Mouse (Mus musculus) midbrain, embryonic 15.5 days (tissue): ENCODE data around the gene Nrg3. TPM values are rescaled to one million over a fixed set of nuclear protein-coding genes. Genes with fewer than 3 reads are reported as not detected.
"Not testable (repeated sequence)": the region's sequence is repeated elsewhere in the genome, so short reads cannot be mapped to it uniquely, and the experiment has no call there.

Experiments
- ATAC-seq: fragments of 200-750 bp; cut with Nextera tagmentation; replicated peaks from 2 replicates; pipeline ENCODE4 v1.8.0; 2017; ENCODE audit warnings: moderate TSS enrichment
- H3K27ac ChIP-seq: fragments of 300-500 bp; sonication (generic); 2 replicates; pipeline ENCODE4 v1.5.1; 2015; ENCODE audit warnings: mild to moderate bottlenecking, inconsistent platforms
- H3K27me3 ChIP-seq: fragments of 300-500 bp; sonication (generic); replicated peaks from 2 replicates; pipeline ENCODE4 v1.6.1; 2015; ENCODE audit warnings: inconsistent platforms
- H3K36me3 ChIP-seq: fragments of 300-500 bp; sonication (generic); replicated peaks from 2 replicates; pipeline ENCODE4 v1.6.1; 2015; ENCODE audit warnings: inconsistent platforms
- H3K4me1 ChIP-seq: fragments of 300-500 bp; sonication (generic); 2 replicates; pipeline ENCODE4 v1.6.1; 2015; ENCODE audit warnings: inconsistent platforms
- H3K4me2 ChIP-seq: fragments of 300-500 bp; sonication (generic); 2 replicates; pipeline ENCODE4 v1.6.1; 2015; ENCODE audit warnings: inconsistent platforms, mild to moderate bottlenecking, moderate library complexity
- H3K4me3 ChIP-seq: fragments of 300-500 bp; sonication (generic); 2 replicates; pipeline ENCODE4 v1.5.1; 2015; ENCODE audit warnings: mild to moderate bottlenecking, inconsistent platforms
- H3K9ac ChIP-seq: fragments of 300-500 bp; sonication (generic); 2 replicates; pipeline ENCODE4 v1.6.1; 2015; ENCODE audit warnings: mild to moderate bottlenecking, inconsistent platforms
- H3K9me3 ChIP-seq: fragments of 300-500 bp; sonication (generic); 2 replicates; pipeline ENCODE4 v1.6.1; 2016; ENCODE audit warnings: inconsistent platforms
- WGBS: fragments of 180-500 bp; shearing (Covaris S2); methylation state at CpG from one replicate; pipeline ENCODE4 v1.1.7; 2015; ENCODE audit warnings: mixed read lengths; 5-methylcytosine and 5-hydroxymethylcytosine counted together
- polyA plus RNA-seq: library from polyadenylated mRNA; unstranded; fragments of >200 nt; fragmentation: Nextera tagmentation; extraction: Ambion mirVana; gene quantifications from 2 replicates; pipeline ENCODE4 v1.2.1, GENCODE M21; 2015

Nrg3 gene
- polyA plus RNA-seq, 1 experiment from 2014 or later, result 17.2 TPM

DNA sequence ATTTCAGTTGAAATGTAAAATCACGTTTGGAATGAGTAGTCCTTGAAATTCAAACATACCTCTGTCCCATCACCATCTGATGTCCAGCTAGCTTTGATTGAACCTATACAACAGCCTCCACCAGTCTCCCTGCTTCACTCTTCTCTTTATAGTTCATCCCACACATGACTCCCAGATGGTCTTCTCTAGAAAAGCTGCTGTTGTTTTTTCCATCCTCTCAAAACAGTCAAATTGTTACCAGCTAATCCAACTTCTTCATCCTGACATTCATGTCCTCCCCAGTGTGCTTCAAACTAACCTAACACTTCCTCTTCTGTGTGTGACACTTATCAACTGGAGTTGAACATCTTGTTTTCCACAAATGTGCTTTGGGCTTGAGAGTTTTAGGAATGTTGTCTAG, 317.4 kb downstream of the Nrg3 start:
- H3K4me1 ChIP-seq, result no peaks in the 10 kb centered on the region
- no peak overlapping the region for H3K9ac ChIP-seq
- H3K9me3 ChIP-seq, result no peaks in the 10 kb centered on the region
- 46% methylated on average over 1 of the region's 1 CpGs for WGBS
- H3K27ac ChIP-seq, result no peak overlapping the region
- no peaks in the 10 kb centered on the region for H3K27me3 ChIP-seq
- no peak overlapping the region for H3K4me3 ChIP-seq
- H3K36me3 ChIP-seq, result no peaks in the 10 kb centered on the region
- no peak for ATAC-seq
- H3K4me2 ChIP-seq, result no peak overlapping the region

DNA sequence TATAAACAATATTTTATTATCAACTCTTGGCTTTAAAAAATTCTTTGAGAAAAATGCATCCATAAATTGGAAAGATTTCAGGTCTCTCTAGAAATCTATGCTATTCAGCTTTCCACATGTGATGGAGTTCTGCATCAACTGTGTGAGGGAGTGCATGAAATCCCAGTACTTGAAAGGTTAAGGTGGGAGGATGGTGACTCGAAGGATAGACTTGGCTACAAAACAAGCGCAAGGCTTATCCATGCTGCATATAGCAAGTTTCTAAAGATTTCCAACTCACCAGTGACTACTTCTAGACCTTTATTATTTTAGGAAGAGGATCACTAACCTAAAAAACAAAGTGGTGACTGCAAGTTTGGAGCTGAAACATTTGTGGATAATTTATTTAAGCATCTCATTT, 343.1 kb downstream of the Nrg3 start:
- Histone ChIP-seq H3K9ac (no peak overlapping the region), H3K36me3 (no peaks in the 10 kb centered on the region), H3K9me3 (no peaks in the 10 kb centered on the region), H3K4me3 (no peak overlapping the region), H3K27me3 (no peaks in the 10 kb centered on the region), H3K4me2 (no peak overlapping the region), H3K4me1 (no peaks in the 10 kb centered on the region), H3K27ac (no peak overlapping the region)
- ATAC-seq, result no peak
- WGBS, result 89% methylated on average over 2 of the region's 2 CpGs

GRCm38 (mm10) chr14:39117977-39118376, 354.9 kb downstream of the Nrg3 start:
- WGBS, result 57% methylated on average over 3 of the region's 3 CpGs
- no peak overlapping the region for H3K4me2 ChIP-seq
- H3K4me3 ChIP-seq, result no peak overlapping the region
- no peak overlapping the region for H3K9ac ChIP-seq
- no peak overlapping the region for H3K27ac ChIP-seq
- no peaks in the 10 kb centered on the region for H3K4me1 ChIP-seq
- H3K36me3 ChIP-seq, result no peaks in the 10 kb centered on the region
- H3K9me3 ChIP-seq, result no peaks in the 10 kb centered on the region
- no peaks in the 10 kb centered on the region for H3K27me3 ChIP-seq
- no peak for ATAC-seq

DNA sequence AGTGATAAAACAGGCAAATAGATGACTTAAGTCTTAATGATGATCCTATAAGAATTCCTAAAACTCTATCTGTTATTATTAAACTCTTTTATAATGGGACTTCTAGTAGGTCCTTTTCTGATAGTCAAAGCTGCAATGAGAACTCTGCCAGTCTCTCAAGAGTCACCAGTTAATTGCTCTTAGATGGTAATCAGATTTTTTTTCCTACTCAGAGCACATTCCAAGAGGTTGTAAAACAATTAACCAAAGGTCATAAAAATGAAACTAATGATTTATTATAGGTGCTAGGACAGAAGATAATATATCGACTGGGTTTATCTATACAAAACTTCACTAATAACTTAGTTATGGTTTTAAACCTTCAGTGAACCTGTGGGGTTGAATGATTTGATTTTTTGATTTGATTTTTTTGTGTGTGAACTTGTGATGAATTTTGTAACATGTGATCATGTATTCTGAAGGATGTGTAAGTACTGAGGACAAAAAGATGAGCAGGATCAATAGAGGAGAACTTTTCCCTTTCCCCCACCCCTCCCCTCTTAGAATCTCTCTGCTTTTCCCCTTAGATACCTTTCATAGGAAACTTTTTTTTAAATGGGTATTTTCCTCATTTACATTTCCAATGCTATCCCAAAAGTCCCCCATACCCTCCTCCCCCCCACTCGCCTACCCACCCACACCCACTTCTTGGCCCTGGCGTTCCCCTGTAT, 356.2 kb downstream of the Nrg3 start:
- H3K36me3 ChIP-seq, H3K4me1 ChIP-seq, H3K9me3 ChIP-seq, H3K4me3 ChIP-seq, H3K9ac ChIP-seq, H3K27ac ChIP-seq, H3K27me3 ChIP-seq, H3K4me2 ChIP-seq, ATAC-seq: not testable (repeated sequence)
- WGBS, result 91% methylated on average over 3 of the region's 3 CpGs

DNA sequence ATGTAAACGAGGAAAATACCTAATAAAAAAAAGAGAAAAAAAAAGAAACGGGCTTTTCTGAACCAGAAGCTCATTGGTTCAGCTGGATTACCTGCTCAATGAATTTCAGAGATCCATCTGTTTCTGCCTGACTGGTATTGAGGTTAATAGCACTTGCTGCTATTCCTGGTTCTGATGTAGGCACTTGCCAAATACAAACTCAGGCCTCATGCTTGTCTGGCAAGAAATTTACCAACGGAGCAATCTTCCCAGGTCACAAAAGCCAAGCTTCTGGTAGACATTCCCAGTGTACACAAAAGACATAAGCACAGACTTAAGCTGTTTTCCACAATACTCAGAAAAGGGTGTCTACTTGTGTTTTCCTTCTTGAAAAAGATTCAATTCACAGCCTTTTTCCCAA, 363.3 kb downstream of the Nrg3 start:
- H3K27me3 ChIP-seq, result no peaks in the 10 kb centered on the region
- no peak overlapping the region for H3K4me3 ChIP-seq
- no peaks in the 10 kb centered on the region for H3K36me3 ChIP-seq
- no peaks in the 10 kb centered on the region for H3K9me3 ChIP-seq
- no peak overlapping the region for H3K4me2 ChIP-seq
- ATAC-seq, result no peak
- H3K4me1 ChIP-seq, result 0 out of 2 replicates have a peak, but pooled peaks cover 6% of the 10 kb centered on the region
- H3K27ac ChIP-seq, result 0 out of 2 replicates have a peak overlapping the region, but pooled peaks have one; percentile 6
- H3K9ac ChIP-seq, result no peak overlapping the region
- 77% methylated on average over 3 of the region's 3 CpGs for WGBS

- Histone ChIP-seq H3K9me3 (no peaks in the 10 kb centered on the region), H3K9ac (no peak overlapping the region), H3K4me1 (no peaks in the 10 kb centered on the region), H3K4me2 (no peak overlapping the region), H3K27me3 (no peaks in the 10 kb centered on the region), H3K4me3 (no peak overlapping the region), H3K27ac (no peak overlapping the region), H3K36me3 (no peaks in the 10 kb centered on the region)
- 91% methylated on average over 3 of the region's 3 CpGs for WGBS
- no peak for ATAC-seq
Measured at GRCm38 (mm10) chr14:39106776-39107175, 366.1 kb downstream of the Nrg3 start.

DNA sequence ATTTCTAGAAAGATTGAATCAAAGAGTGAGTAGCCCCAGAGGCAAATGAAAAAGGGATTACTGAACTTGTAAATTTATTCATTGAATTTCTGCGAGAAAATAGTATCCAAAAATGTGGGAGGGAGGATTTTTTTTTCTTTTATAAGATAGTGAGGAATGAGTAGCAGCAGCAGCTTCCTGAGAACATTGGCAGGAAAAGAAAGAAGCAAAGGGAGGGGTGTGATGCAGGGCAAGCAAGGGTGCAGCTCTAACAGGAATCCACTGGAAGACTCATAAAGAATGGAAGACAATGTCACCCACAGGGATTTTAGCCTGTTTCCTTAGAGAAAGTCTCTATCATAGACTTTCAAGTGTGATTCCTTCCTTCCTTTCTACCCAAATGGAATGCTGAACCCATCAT, 377.7 kb downstream of the Nrg3 start:
- 19% methylated on average over 1 of the region's 1 CpGs for WGBS
- H3K9ac ChIP-seq, result no peak overlapping the region
- no peak for ATAC-seq
- H3K36me3 ChIP-seq, result no peaks in the 10 kb centered on the region
- H3K4me2 ChIP-seq, result no peak overlapping the region
- no peaks in the 10 kb centered on the region for H3K27me3 ChIP-seq
- no peak overlapping the region for H3K27ac ChIP-seq
- no peak overlapping the region for H3K4me3 ChIP-seq
- H3K4me1 ChIP-seq, result no peaks in the 10 kb centered on the region
- no peaks in the 10 kb centered on the region for H3K9me3 ChIP-seq

GRCm38 (mm10) chr14:39079461-39079860, 393.4 kb downstream of the Nrg3 start:
- no peak overlapping the region for H3K27ac ChIP-seq
- H3K9ac ChIP-seq, result no peak overlapping the region
- H3K27me3 ChIP-seq, result no peaks in the 10 kb centered on the region
- no peak overlapping the region for H3K4me2 ChIP-seq
- H3K36me3 ChIP-seq, result no peaks in the 10 kb centered on the region
- H3K4me3 ChIP-seq, result no peak overlapping the region
- no peak for ATAC-seq
- 91% methylated on average over 1 of the region's 1 CpGs for WGBS
- no peaks in the 10 kb centered on the region for H3K9me3 ChIP-seq
- H3K4me1 ChIP-seq, result no peaks in the 10 kb centered on the region

- 89% methylated on average over 2 of the region's 2 CpGs for WGBS
- Histone ChIP-seq H3K9me3 (no peaks in the 10 kb centered on the region), H3K4me2 (no peak overlapping the region), H3K27me3 (no peaks in the 10 kb centered on the region), H3K4me1 (no peaks in the 10 kb centered on the region), H3K4me3 (no peak overlapping the region), H3K27ac (no peak overlapping the region), H3K36me3 (no peaks in the 10 kb centered on the region), H3K9ac (no peak overlapping the region)
- ATAC-seq, result no peak
Measured at GRCm38 (mm10) chr14:39051542-39051941, 421.3 kb downstream of the Nrg3 start.

DNA sequence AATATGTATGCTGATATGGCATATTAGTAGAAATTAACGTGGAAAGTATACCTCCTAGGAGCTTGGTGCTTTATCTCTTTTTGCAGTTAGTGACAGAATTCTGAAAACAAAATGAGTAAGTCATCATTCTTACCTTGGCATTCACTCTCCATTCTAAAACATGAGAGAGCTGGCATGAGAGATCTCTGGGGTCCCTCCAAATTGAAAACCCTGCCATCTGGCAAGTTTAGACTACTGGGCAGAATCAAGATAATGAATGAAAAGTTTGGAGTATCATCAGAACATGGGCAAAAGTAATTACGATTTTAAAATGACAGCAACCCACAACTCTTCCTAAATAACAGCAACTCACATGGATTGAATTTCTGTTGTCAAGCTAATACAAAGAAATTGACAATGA, 423.9 kb downstream of the Nrg3 start:
- 74% methylated on average over 2 of the region's 2 CpGs for WGBS
- H3K27me3 ChIP-seq, result no peaks in the 10 kb centered on the region
- no peaks in the 10 kb centered on the region for H3K9me3 ChIP-seq
- H3K4me1 ChIP-seq, result no peaks in the 10 kb centered on the region
- H3K36me3 ChIP-seq, result no peaks in the 10 kb centered on the region
- no peak overlapping the region for H3K4me2 ChIP-seq
- no peak for ATAC-seq
- no peak overlapping the region for H3K4me3 ChIP-seq
- H3K27ac ChIP-seq, result no peak overlapping the region
- H3K9ac ChIP-seq, result no peak overlapping the region

DNA sequence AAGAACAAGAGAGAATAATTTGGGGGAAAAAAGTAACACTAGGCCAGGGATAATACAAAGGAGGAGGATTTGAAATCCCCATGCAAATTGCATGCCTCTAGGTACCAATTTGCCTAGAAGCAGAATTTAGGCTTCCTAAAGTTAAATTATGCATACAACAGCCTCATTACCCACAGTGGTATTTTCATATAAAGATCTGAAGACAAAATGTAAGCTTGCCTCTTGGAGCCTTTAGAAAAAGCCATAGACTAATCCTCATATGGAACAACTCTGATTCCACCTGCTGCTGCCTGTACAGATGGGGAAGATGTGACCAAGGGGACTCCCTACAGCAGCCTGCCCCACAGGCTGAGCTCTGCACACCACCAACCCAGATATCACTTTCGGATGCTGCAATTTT, 428.6 kb downstream of the Nrg3 start:
- Histone ChIP-seq H3K9ac (no peak overlapping the region), H3K27me3 (no peaks in the 10 kb centered on the region), H3K27ac (no peak overlapping the region), H3K9me3 (no peaks in the 10 kb centered on the region), H3K4me2 (no peak overlapping the region), H3K36me3 (no peaks in the 10 kb centered on the region), H3K4me3 (no peak overlapping the region), H3K4me1 (no peaks in the 10 kb centered on the region)
- ATAC-seq, result peak; percentile 17; the same call in 1 of the 2 replicates
- 87% methylated on average over 1 of the region's 1 CpGs for WGBS

DNA sequence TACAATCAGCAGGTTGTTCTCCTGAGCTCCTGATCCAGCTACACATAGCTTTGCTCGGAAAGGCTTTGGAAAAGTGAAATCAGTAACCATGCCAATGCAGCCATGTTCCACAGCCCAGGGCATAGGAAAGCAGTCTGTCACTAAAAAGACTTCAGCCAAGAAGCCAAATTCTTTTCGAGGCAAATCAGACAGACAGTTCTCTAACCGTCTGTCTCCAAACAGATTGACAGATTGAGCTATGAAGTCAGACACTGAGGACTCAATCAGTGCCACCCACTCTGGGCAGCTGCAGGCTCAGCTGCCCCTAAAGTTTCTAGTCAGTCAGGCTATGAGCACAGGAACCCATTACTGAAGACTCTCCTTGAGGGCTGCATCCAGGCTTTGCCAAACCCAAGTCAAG, 429.1 kb downstream of the Nrg3 start:
- no peaks in the 10 kb centered on the region for H3K9me3 ChIP-seq
- peak; percentile 48; the same call in 1 of the 2 replicates for ATAC-seq
- H3K4me1 ChIP-seq, result no peaks in the 10 kb centered on the region
- H3K4me3 ChIP-seq, result no peak overlapping the region
- 64% methylated on average over 3 of the region's 3 CpGs for WGBS
- no peaks in the 10 kb centered on the region for H3K36me3 ChIP-seq
- no peak overlapping the region for H3K9ac ChIP-seq
- H3K27me3 ChIP-seq, result no peaks in the 10 kb centered on the region
- no peak overlapping the region for H3K27ac ChIP-seq
- no peak overlapping the region for H3K4me2 ChIP-seq

- no peaks in the 10 kb centered on the region for H3K36me3 ChIP-seq
- H3K4me1 ChIP-seq, result no peaks in the 10 kb centered on the region
- H3K4me2 ChIP-seq, result no peak overlapping the region
- no peaks in the 10 kb centered on the region for H3K27me3 ChIP-seq
- ATAC-seq, result peak; percentile 24; the same call in 1 of the 2 replicates
- no peak overlapping the region for H3K4me3 ChIP-seq
- no peak overlapping the region for H3K9ac ChIP-seq
- H3K27ac ChIP-seq, result no peak overlapping the region
- H3K9me3 ChIP-seq, result no peaks in the 10 kb centered on the region
- 50% methylated on average over 5 of the region's 5 CpGs for WGBS
Measured at GRCm38 (mm10) chr14:39043384-39043783, 429.5 kb downstream of the Nrg3 start.
